Mouse (Mus musculus): ENCODE data around the gene Nhlh1. TPM values are rescaled to one million over a fixed set of nuclear protein-coding genes. Genes with fewer than 3 reads are reported as not detected.

The Nhlh1 gene
- polyA plus RNA-seq, 1 experiment from 2014 or later, result not detected

Other genes with a start within 250 kb of the Nhlh1 start
- 0.86 and 1.2 TPM in 2 replicates for gene Cd84, start 217.9 kb downstream of the Nhlh1 start, polyA plus RNA-seq (2014; fragmentation: Nextera tagmentation; extraction: Ambion mirVana)
- not detected in 2 replicates for gene Gm10521, start 161.9 kb downstream of the Nhlh1 start, polyA plus RNA-seq (2014; fragmentation: Nextera tagmentation; extraction: Ambion mirVana)
- 0.30 TPM in 1 of 2 replicates, not detected in the other for gene Slamf6, start 140.1 kb downstream of the Nhlh1 start, polyA plus RNA-seq (2014; fragmentation: Nextera tagmentation; extraction: Ambion mirVana)
- gene Vangl2, start 29.1 kb downstream of the Nhlh1 start, polyA plus RNA-seq (2014; fragmentation: Nextera tagmentation; extraction: Ambion mirVana), result 10.4 and 10.9 TPM in 2 replicates
- 146 and 201 TPM in 2 replicates for gene Copa, start 25.0 kb upstream of the Nhlh1 start, polyA plus RNA-seq (2014; fragmentation: Nextera tagmentation; extraction: Ambion mirVana)
- 115 and 122 TPM in 2 replicates for gene Ncstn, start 25.2 kb upstream of the Nhlh1 start, polyA plus RNA-seq (2014; fragmentation: Nextera tagmentation; extraction: Ambion mirVana)
- gene Pex19, start 69.2 kb upstream of the Nhlh1 start, polyA plus RNA-seq (2014; fragmentation: Nextera tagmentation; extraction: Ambion mirVana), result 120 and 139 TPM in 2 replicates
- gene Dcaf8, start 90.5 kb upstream of the Nhlh1 start, polyA plus RNA-seq (2014; fragmentation: Nextera tagmentation; extraction: Ambion mirVana), result 85.4 and 105 TPM in 2 replicates
- 121 and 147 TPM in 2 replicates for gene Pea15a, start 149.2 kb upstream of the Nhlh1 start, polyA plus RNA-seq (2014; fragmentation: Nextera tagmentation; extraction: Ambion mirVana)
- gene Casq1, start 162.3 kb upstream of the Nhlh1 start, polyA plus RNA-seq (2014; fragmentation: Nextera tagmentation; extraction: Ambion mirVana), result 205 and 230 TPM in 2 replicates
- 0.31 and 0.35 TPM in 2 replicates for gene Atp1a4, start 200.8 kb upstream of the Nhlh1 start, polyA plus RNA-seq (2014; fragmentation: Nextera tagmentation; extraction: Ambion mirVana)
- 22.8 and 24.0 TPM in 2 replicates for gene Igsf8, start 204.1 kb upstream of the Nhlh1 start, polyA plus RNA-seq (2014; fragmentation: Nextera tagmentation; extraction: Ambion mirVana)
- 4.7 and 7.0 TPM in 2 replicates for gene Atp1a2, start 240.5 kb upstream of the Nhlh1 start, polyA plus RNA-seq (2014; fragmentation: Nextera tagmentation; extraction: Ambion mirVana)